Mouse (Mus musculus) spleen, adult 2 months (tissue): ENCODE measurements around the gene AI661453.

Experiments
- CTCF ChIP-seq: fragments of 200-500 bp; IDR thresholded peaks from 2 replicates; pipeline ENCODE4 v1.5.1; 2011; ENCODE audit warnings: mild to moderate bottlenecking, inconsistent platforms; ENCODE audit not compliant: insufficient read depth, insufficient read length, insufficient replicate concordance; ENCODE audit errors: extremely low read depth
- POLR2A ChIP-seq: fragments of 200-500 bp; IDR thresholded peaks from 2 replicates; pipeline ENCODE4 v1.6.1; 2011; ENCODE audit warnings: low read depth, low read length, inconsistent platforms

GRCm38 (mm10) chr17:47485791-47486190 lies 49.4 kb downstream of the AI661453 start:
- TF ChIP-seq CTCF (no peak), POLR2A (no peak)
